Mouse (Mus musculus) CD4-positive naive resting alpha-beta T cell, adult 57 days (primary cell): Measurements from ENCODE around the gene Ttc4. TPM values are rescaled to one million over a fixed set of nuclear protein-coding genes. Genes with fewer than 3 reads are reported as not detected.

Experiments
- total RNA-seq: library from RNA; stranded (reverse); gene quantifications from one replicate; pipeline ENCODE4 v1.2.4, GENCODE M21; 2023

Ttc4 gene
- 38.4 TPM for total RNA-seq

GRCm38 (mm10) chr4:106678442-106679118 lies at the start of gene Ttc4:
TSS of gene Ttc4 (minus strand) at chr4:106678944.

GRCm38 (mm10) chr4:106650833-106651527 lies 27.8 kb downstream of the Ttc4 start, which contains the start of gene Pars2:
TSS of gene Pars2 (plus strand) at chr4:106651069.

GRCm38 (mm10) chr4:106622030-106622493 lies 56.7 kb downstream of the Ttc4 start, which contains the start of gene Ttc22:
TSS of gene Ttc22 (plus strand) at chr4:106622432.

GRCm38 (mm10) chr4:106617056-106617455 lies 61.7 kb downstream of the Ttc4 start, which contains the start of gene Lexm:
TSS of gene Lexm (minus strand) at chr4:106617241.

Other genes starting within 250 kb of the Ttc4 start
- gene Pcsk9, start 214.6 kb downstream of the Ttc4 start, total RNA-seq: not detected
- not detected for gene Bsnd, start 186.7 kb downstream of the Ttc4 start, total RNA-seq
- 23.4 TPM for gene Dhcr24, start 117.9 kb downstream of the Ttc4 start, total RNA-seq
- not detected for gene Lexm, start 61.7 kb downstream of the Ttc4 start, total RNA-seq
- gene Ttc22, start 56.5 kb downstream of the Ttc4 start, total RNA-seq: not detected
- gene Pars2, start 27.9 kb downstream of the Ttc4 start, total RNA-seq: 6.8 TPM
- gene Mroh7, start 52.0 kb upstream of the Ttc4 start, total RNA-seq: not detected
- not detected for gene Fam151a, start 54.9 kb upstream of the Ttc4 start, total RNA-seq
- gene Acot11, start 126.1 kb upstream of the Ttc4 start, total RNA-seq: 2.7 TPM
- 124 TPM for gene Ssbp3, start 231.8 kb upstream of the Ttc4 start, total RNA-seq